Mouse (Mus musculus) ES-E14 (cell line): ENCODE measurements around the gene Cul7. TPM values are rescaled to one million over a fixed set of nuclear protein-coding genes. Genes with fewer than 3 reads are reported as not detected.

Experiments
- DNase-seq: peaks from one replicate; pipeline ENCODE4 v3.0.0-alpha.2; 2013; ENCODE audit warnings: low read depth, low spot score
- H3K27ac ChIP-seq: 2 replicates; pipeline ENCODE4 v1.5.1; 2012; ENCODE audit warnings: low read depth, mild to moderate bottlenecking, low read length, moderate library complexity, mixed read lengths; ENCODE audit not compliant: poor library complexity, insufficient read depth, severe bottlenecking
- H3K36me3 ChIP-seq: 2 replicates; pipeline ENCODE4 v1.6.1; 2012; ENCODE audit warnings: mild to moderate bottlenecking, low read length, moderate library complexity, mixed read lengths; ENCODE audit not compliant: control insufficient read depth, poor library complexity, insufficient read depth, severe bottlenecking
- H3K4me1 ChIP-seq, 2 experiments: fragments of 150-350 bp in 1 of 2; sonication (generic) in 1 of 2; 2 replicates each; pipeline ENCODE4 v1.6.1; 2012; ENCODE audit warnings: low read length in 2 of 2, mild to moderate bottlenecking in 1 of 2, mixed read lengths in 1 of 2; ENCODE audit not compliant: control insufficient read depth in 2 of 2, insufficient read depth in 2 of 2, poor library complexity in 1 of 2
- H3K4me3 ChIP-seq, 2 experiments: fragments of 150-350 bp in 1 of 2; sonication (generic) in 1 of 2; 2 replicates each; pipeline ENCODE4 v1.5.1; 2012; ENCODE audit warnings: low read length in 2 of 2, low read depth in 1 of 2, mild to moderate bottlenecking in 1 of 2, mixed read lengths in 1 of 2; ENCODE audit not compliant: insufficient read depth in 1 of 2, poor library complexity in 1 of 2, severe bottlenecking in 1 of 2
- H3K9ac ChIP-seq: 2 replicates; pipeline ENCODE4 v1.6.1; 2012; ENCODE audit warnings: low read depth, mild to moderate bottlenecking, low read length, mixed read lengths; ENCODE audit not compliant: poor library complexity, insufficient read depth, severe bottlenecking
- H3K9me3 ChIP-seq: fragments of 150-350 bp; sonication (generic); 2 replicates; pipeline ENCODE4 v1.6.1; 2012; ENCODE audit warnings: low read depth, mild to moderate bottlenecking, low read length; ENCODE audit not compliant: control insufficient read depth, insufficient read depth
- CHD2 ChIP-seq: IDR thresholded peaks from 2 replicates; pipeline ENCODE4 v1.6.1; 2014; ENCODE audit warnings: mild to moderate bottlenecking, low read depth, low read length, inconsistent platforms
- HCFC1 ChIP-seq: IDR thresholded peaks from 2 replicates; pipeline ENCODE4 v1.6.1; 2012; ENCODE audit warnings: low read length, inconsistent platforms, borderline replicate concordance; ENCODE audit not compliant: insufficient read depth
- MAFK ChIP-seq: IDR thresholded peaks from 2 replicates; pipeline ENCODE4 v1.6.1; 2014; ENCODE audit warnings: mild to moderate bottlenecking, low read depth, low read length, inconsistent platforms; ENCODE audit not compliant: insufficient read depth
- ZC3H11A ChIP-seq: IDR thresholded peaks from 2 replicates; pipeline ENCODE4 v1.6.1; 2012; ENCODE audit warnings: low read depth, mild to moderate bottlenecking, inconsistent platforms, low read length, borderline replicate concordance
- ZNF384 ChIP-seq: IDR thresholded peaks from 2 replicates; pipeline ENCODE4 v1.6.1; 2012; ENCODE audit warnings: low read depth, low read length, inconsistent platforms
- in situ Hi-C, 2 experiments: fragments of 600-800 bp; cut with MboI; formaldehyde crosslinking; loops; one replicate each; pipeline ENCODE4 v1.15.1; 2025; ENCODE audit warnings: low sequenced_read_pairs in 2 of 2, inconsistent platforms in 1 of 2; ENCODE audit not compliant: unreplicated experiment in 2 of 2
- total RNA-seq: library from RNA; depleted of rRNA; stranded (reverse); fragments of 300-350 nt; gene quantifications from 2 replicates; pipeline ENCODE4 v1.2.3, GENCODE M21; 2012

Gene Cul7
- total RNA-seq, 1 experiment, result 96.1 TPM

- in situ Hi-C loops, result no loop called here
- Histone ChIP-seq H3K36me3 (peaks cover 5% of the 10 kb centered on the region; the same call in 1 of the 2 replicates), H3K27ac (peak within 1 kb of the TSS; percentile 93), H3K4me1 (peaks cover 11 to 45% of the 10 kb centered on the region in 2 experiments), H3K9me3 (no peaks in the 10 kb centered on the region), H3K4me3 (peak within 1 kb of the TSS; percentile 77 to 95), H3K9ac (peak within 1 kb of the TSS; percentile 91)
- peak; percentile 72 for DNase-seq
- TF ChIP-seq ZNF384, result no peak
- no peak for TF ChIP-seq ZC3H11A
- TF ChIP-seq HCFC1, result no peak
- TF ChIP-seq MAFK, result no peak
These were observed 21.1 kb upstream of the Cul7 start, which contains the start of gene Ptk7 for GRCm38 (mm10) chr17:46628791-46629684. Ptk7 (minus strand) TSS chr17:46629504.

- no peaks in the 10 kb centered on the region for H3K9me3 ChIP-seq
- H3K9ac ChIP-seq, result peak overlapping the region; percentile 49
- DNase-seq, result peak; percentile 54
- H3K4me1 ChIP-seq, result peaks cover 10 to 41% of the 10 kb centered on the region in 2 experiments
- in situ Hi-C loops, result no loop called here
- H3K4me3 ChIP-seq, result peak overlapping the region; percentile 53 to 77
- H3K27ac ChIP-seq, result peak overlapping the region; percentile 93
- TF ChIP-seq HCFC1 (peak; percentile 16; the same call in 1 of the 2 replicates), CHD2 (no peak), ZNF384 (no peak), ZC3H11A (no peak), MAFK (no peak)
- H3K36me3 ChIP-seq, result peaks cover 5% of the 10 kb centered on the region; the same call in 1 of the 2 replicates
These were observed 20.3 kb upstream of the Cul7 start for GRCm38 (mm10) chr17:46629685-46630441.

- H3K9ac ChIP-seq, result no peak overlapping the region
These were observed 13.2 kb upstream of the Cul7 start for GRCm38 (mm10) chr17:46636831-46637523.

GRCm38 (mm10) chr17:46639929-46640328 is 10.2 kb upstream of the Cul7 start:
- no peaks in the 10 kb centered on the region for H3K9me3 ChIP-seq
- peak overlapping the region in 1 of 2 experiments; percentile 17; a peak in 2 of 4 replicates for H3K4me3 ChIP-seq
- H3K9ac ChIP-seq, result no peak overlapping the region
- no peaks in the 10 kb centered on the region for H3K36me3 ChIP-seq
- no peak for TF ChIP-seq HCFC1
- in situ Hi-C loops, result no loop called here
- no peak for DNase-seq
- peaks cover 0 to 23% of the 10 kb centered on the region in 2 experiments; a peak in 2 of 4 replicates for H3K4me1 ChIP-seq
- H3K27ac ChIP-seq, result no peak overlapping the region

More at GRCm38 (mm10) chr17:46636831-46637523, 13.2 kb upstream of the Cul7 start:
- H3K9me3 ChIP-seq, result no peaks in the 10 kb centered on the region
- H3K27ac ChIP-seq, result peak overlapping the region; percentile 41; the same call in 1 of the 2 replicates
- no peak overlapping the region for H3K4me3 ChIP-seq
- TF ChIP-seq MAFK, result no peak
- TF ChIP-seq HCFC1, result no peak
- no peak for TF ChIP-seq ZNF384
- TF ChIP-seq CHD2, result no peak
- TF ChIP-seq ZC3H11A, result no peak
- peaks cover 0 to 25% of the 10 kb centered on the region in 2 experiments; a peak in 2 of 4 replicates for H3K4me1 ChIP-seq
- DNase-seq, result no peak
- H3K36me3 ChIP-seq, result peaks cover 2% of the 10 kb centered on the region; the same call in 1 of the 2 replicates
- in situ Hi-C loops, result no loop called here
